Mouse (Mus musculus) layer of hippocampus, adult 2 months (tissue): ENCODE measurements around the gene Rccd1. TPM values are rescaled to one million over a fixed set of nuclear protein-coding genes. Genes with fewer than 3 reads are reported as not detected.

Experiments
- DNase-seq, 2 experiments: peaks; one replicate each; pipeline ENCODE4 v3.0.0; 2022; ENCODE audit warnings: low spot score in 2 of 2
- H3K27ac ChIP-seq: fragments of 200-600 bp; 2 replicates; pipeline ENCODE4 v1.8.1; 2022
- H3K4me3 ChIP-seq: fragments of 200-600 bp; 2 replicates; pipeline ENCODE4 v1.8.1; 2022; ENCODE audit warnings: mild to moderate bottlenecking
- CTCF ChIP-seq: fragments of 200-600 bp; conservative IDR thresholded peaks from 2 replicates; pipeline ENCODE4 v1.8.1; 2022; ENCODE audit warnings: antibody characterized with exemption, mild to moderate bottlenecking, moderate library complexity
- total RNA-seq, 2 experiments: library from RNA; stranded (reverse); gene quantifications; 2 replicates each; pipeline ENCODE4 v1.2.3; 2021

Rccd1 gene
- total RNA-seq, 2 experiments from 2014 or later, result 15.3 to 19.8 TPM

- H3K4me3 ChIP-seq, result no peak overlapping the region
- no peak for TF ChIP-seq CTCF
- DNase-seq, result no peak
- no peak overlapping the region for H3K27ac ChIP-seq
Observed at GRCm38 (mm10) chr7:80365759-80366158, 41.5 kb upstream of the Rccd1 start.

- H3K27ac ChIP-seq, result no peak overlapping the region
- DNase-seq, result no peak
- no peak for TF ChIP-seq CTCF
- no peak overlapping the region for H3K4me3 ChIP-seq
Observed at GRCm38 (mm10) chr7:80360435-80360834, 36.2 kb upstream of the Rccd1 start.

- Histone ChIP-seq H3K4me3 (no peak overlapping the region), H3K27ac (peak overlapping the region; percentile 81)
- no peak for DNase-seq
- TF ChIP-seq CTCF, result no peak
Observed at GRCm38 (mm10) chr7:80358039-80358438, 33.8 kb upstream of the Rccd1 start.

GRCm38 (mm10) chr7:80357156-80357555 lies 32.9 kb upstream of the Rccd1 start:
- TF ChIP-seq CTCF, result 0 out of 2 replicates have a peak, but pooled peaks have one; percentile 19
- Histone ChIP-seq H3K4me3 (no peak overlapping the region), H3K27ac (peak overlapping the region; percentile 81)
- DNase-seq, result peak in 1 of 2 experiments; percentile 56

- TF ChIP-seq CTCF, result no peak
- no peak for DNase-seq
- no peak overlapping the region for H3K4me3 ChIP-seq
- H3K27ac ChIP-seq, result peak overlapping the region; percentile 81
Observed at GRCm38 (mm10) chr7:80356351-80356750, 32.1 kb upstream of the Rccd1 start.

GRCm38 (mm10) chr7:80352920-80353319 lies 28.7 kb upstream of the Rccd1 start:
- no peak for TF ChIP-seq CTCF
- no peak for DNase-seq
- no peak overlapping the region for H3K27ac ChIP-seq
- H3K4me3 ChIP-seq, result no peak overlapping the region

- no peak overlapping the region for H3K4me3 ChIP-seq
- no peak for DNase-seq
- no peak overlapping the region for H3K27ac ChIP-seq
- TF ChIP-seq CTCF, result no peak
Observed at GRCm38 (mm10) chr7:80350808-80351207, 26.6 kb upstream of the Rccd1 start.

- H3K27ac ChIP-seq, result peak overlapping the region; percentile 23; the same call in 1 of the 2 replicates
- H3K4me3 ChIP-seq, result no peak overlapping the region
- no peak for DNase-seq
- TF ChIP-seq CTCF, result no peak
Observed at GRCm38 (mm10) chr7:80347670-80348586, 23.7 kb upstream of the Rccd1 start.

GRCm38 (mm10) chr7:80346830-80347229 lies 22.6 kb upstream of the Rccd1 start:
- no peak for DNase-seq
- no peak for TF ChIP-seq CTCF
- no peak overlapping the region for H3K4me3 ChIP-seq
- H3K27ac ChIP-seq, result no peak overlapping the region

- TF ChIP-seq CTCF, result no peak
- H3K4me3 ChIP-seq, result no peak overlapping the region
- no peak for DNase-seq
Observed at GRCm38 (mm10) chr7:80346173-80346572, 21.9 kb upstream of the Rccd1 start.

GRCm38 (mm10) chr7:80343270-80344018 lies 19.2 kb upstream of the Rccd1 start:
- DNase-seq, result no peak
- H3K27ac ChIP-seq, result peak overlapping the region; percentile 96
- TF ChIP-seq CTCF, result 0 out of 2 replicates have a peak, but pooled peaks have one; percentile 2
- peak overlapping the region; percentile 66 for H3K4me3 ChIP-seq

More at GRCm38 (mm10) chr7:80346173-80346572, 21.9 kb upstream of the Rccd1 start:
- no peak overlapping the region for H3K27ac ChIP-seq

GRCm38 (mm10) chr7:80342858-80343257 lies 18.6 kb upstream of the Rccd1 start, which contains the start of gene Hddc3:
Hddc3 (plus strand) TSS chr7:80343104.
- Histone ChIP-seq H3K27ac (peak within 1 kb of the TSS; percentile 96), H3K4me3 (peak within 1 kb of the TSS; percentile 66)
- peak; percentile 94 to 96 for DNase-seq
- TF ChIP-seq CTCF, result peak; percentile 89

GRCm38 (mm10) chr7:80341793-80342192 lies 17.5 kb upstream of the Rccd1 start:
- DNase-seq, result no peak
- H3K27ac ChIP-seq, result no peak overlapping the region
- TF ChIP-seq CTCF, result no peak
- H3K4me3 ChIP-seq, result no peak overlapping the region
